Mouse (Mus musculus) heart, embryonic 15.5 days (tissue): Measurements from ENCODE around the gene Btf3l4. TPM values are rescaled to one million over a fixed set of nuclear protein-coding genes. Genes with fewer than 3 reads are reported as not detected.
A peak's percentile ranks its signal among the peaks of the same experiment; 100 is the strongest.

Experiments
- ATAC-seq: fragments of 200-750 bp; cut with Nextera tagmentation; replicated peaks from 2 replicates; pipeline ENCODE4 v1.8.0; 2017; ENCODE audit warnings: low read depth, moderate TSS enrichment; ENCODE audit not compliant: insufficient number of reproducible peaks, insufficient read depth, low FRiP score
- H3K27ac ChIP-seq: fragments of 300-500 bp; sonication (generic); 2 replicates; pipeline ENCODE4 v1.5.1; 2015; ENCODE audit warnings: mild to moderate bottlenecking, inconsistent platforms
- H3K27me3 ChIP-seq: fragments of 300-500 bp; sonication (generic); 2 replicates; pipeline ENCODE4 v1.6.1; 2015; ENCODE audit warnings: inconsistent platforms
- H3K36me3 ChIP-seq: fragments of 300-500 bp; sonication (generic); 2 replicates; pipeline ENCODE4 v1.6.1; 2015; ENCODE audit warnings: mild to moderate bottlenecking, inconsistent platforms
- H3K4me1 ChIP-seq: fragments of 300-500 bp; sonication (generic); replicated peaks from 2 replicates; pipeline ENCODE4 v1.6.1; 2015; ENCODE audit warnings: inconsistent platforms
- H3K4me2 ChIP-seq: fragments of 300-500 bp; sonication (generic); 2 replicates; pipeline ENCODE4 v1.6.1; 2015; ENCODE audit warnings: inconsistent platforms, mild to moderate bottlenecking, moderate library complexity
- H3K4me3 ChIP-seq: fragments of 300-500 bp; sonication (generic); 2 replicates; pipeline ENCODE4 v1.5.1; 2015; ENCODE audit warnings: mild to moderate bottlenecking, inconsistent platforms
- H3K9ac ChIP-seq: fragments of 300-500 bp; sonication (generic); 2 replicates; pipeline ENCODE4 v1.6.1; 2015; ENCODE audit warnings: mild to moderate bottlenecking, inconsistent platforms
- H3K9me3 ChIP-seq: fragments of 300-500 bp; sonication (generic); replicated peaks from 2 replicates; pipeline ENCODE4 v1.6.1; 2016; ENCODE audit warnings: inconsistent platforms
- WGBS: fragments of 180-500 bp; shearing (Covaris S2); methylation state at CpG from one replicate; pipeline ENCODE4 v1.1.7; 2015; ENCODE audit warnings: mixed read lengths; 5-methylcytosine and 5-hydroxymethylcytosine counted together
- polyA plus RNA-seq: library from polyadenylated mRNA; unstranded; fragments of >200 nt; fragmentation: Nextera tagmentation; extraction: Ambion mirVana; gene quantifications from 2 replicates; pipeline ENCODE4 v1.2.1, GENCODE M21; 2015

The Btf3l4 gene
- polyA plus RNA-seq, 1 experiment from 2014 or later, result 166 TPM

DNA sequence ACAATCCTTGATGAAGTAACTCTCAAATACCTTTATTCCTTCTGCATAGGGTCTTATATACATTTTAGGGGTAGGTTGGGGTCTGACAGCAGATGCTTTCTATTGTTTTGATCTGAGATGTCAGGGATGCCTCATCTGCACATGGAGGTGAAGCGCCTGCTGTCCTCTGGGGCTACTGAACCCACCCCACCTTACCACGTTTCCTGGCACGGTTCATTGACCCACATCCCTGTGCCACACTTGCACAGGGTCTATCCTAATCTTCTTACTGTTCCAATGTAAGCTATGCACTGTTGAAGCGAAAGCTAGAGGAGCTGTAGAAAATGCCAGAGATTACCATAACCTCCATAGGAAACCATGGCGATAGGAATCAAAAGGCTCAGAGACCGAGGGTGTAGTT is 21.9 kb downstream of the Btf3l4 start:
- H3K4me2 ChIP-seq, result no peak overlapping the region
- H3K4me3 ChIP-seq, result no peak overlapping the region
- H3K9ac ChIP-seq, result no peak overlapping the region
- ATAC-seq, result no peak
- no peaks in the 10 kb centered on the region for H3K4me1 ChIP-seq
- H3K27ac ChIP-seq, result no peak overlapping the region
- H3K36me3 ChIP-seq, result peaks cover 9% of the 10 kb centered on the region; the same call in 1 of the 2 replicates
- no peaks in the 10 kb centered on the region for H3K27me3 ChIP-seq
- 76% methylated on average over 6 of the region's 6 CpGs for WGBS
- no peaks in the 10 kb centered on the region for H3K9me3 ChIP-seq

GRCm38 (mm10) chr4:108811142-108811541 is 22.3 kb downstream of the Btf3l4 start:
- H3K4me1 ChIP-seq, result no peaks in the 10 kb centered on the region
- H3K4me3 ChIP-seq, result no peak overlapping the region
- H3K27ac ChIP-seq, result no peak overlapping the region
- no peaks in the 10 kb centered on the region for H3K27me3 ChIP-seq
- 62% methylated on average over 4 of the region's 4 CpGs for WGBS
- no peaks in the 10 kb centered on the region for H3K9me3 ChIP-seq
- no peak overlapping the region for H3K4me2 ChIP-seq
- no peak for ATAC-seq
- peaks cover 9% of the 10 kb centered on the region; the same call in 1 of the 2 replicates for H3K36me3 ChIP-seq
- H3K9ac ChIP-seq, result no peak overlapping the region

DNA sequence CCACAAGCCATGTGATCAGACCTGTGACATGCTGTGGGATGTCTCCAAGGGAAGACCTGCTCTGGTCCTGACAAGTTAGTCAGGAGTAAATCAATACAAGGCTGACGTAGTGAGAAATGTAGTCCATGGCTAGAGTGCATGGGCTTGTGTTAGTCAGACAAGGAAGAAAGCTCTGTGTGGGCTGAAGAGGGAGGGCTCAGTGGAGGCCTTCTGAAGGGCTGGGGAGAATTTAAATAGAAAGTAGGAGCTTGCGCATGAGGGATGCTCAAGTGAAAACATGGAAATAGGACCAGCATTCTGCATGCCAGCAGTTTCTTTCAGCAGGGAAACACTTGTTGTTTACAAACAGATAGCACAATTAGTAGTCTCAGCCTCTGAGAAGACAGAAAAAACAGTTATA is 29.9 kb downstream of the Btf3l4 start:
- H3K9ac ChIP-seq, result no peak overlapping the region
- no peaks in the 10 kb centered on the region for H3K27me3 ChIP-seq
- no peak overlapping the region for H3K4me2 ChIP-seq
- no peaks in the 10 kb centered on the region for H3K36me3 ChIP-seq
- H3K4me1 ChIP-seq, result 0 out of 2 replicates have a peak, but pooled peaks cover 2% of the 10 kb centered on the region
- WGBS, result 85% methylated on average over 2 of the region's 2 CpGs
- no peak overlapping the region for H3K4me3 ChIP-seq
- no peak for ATAC-seq
- H3K9me3 ChIP-seq, result no peaks in the 10 kb centered on the region
- no peak overlapping the region for H3K27ac ChIP-seq

DNA sequence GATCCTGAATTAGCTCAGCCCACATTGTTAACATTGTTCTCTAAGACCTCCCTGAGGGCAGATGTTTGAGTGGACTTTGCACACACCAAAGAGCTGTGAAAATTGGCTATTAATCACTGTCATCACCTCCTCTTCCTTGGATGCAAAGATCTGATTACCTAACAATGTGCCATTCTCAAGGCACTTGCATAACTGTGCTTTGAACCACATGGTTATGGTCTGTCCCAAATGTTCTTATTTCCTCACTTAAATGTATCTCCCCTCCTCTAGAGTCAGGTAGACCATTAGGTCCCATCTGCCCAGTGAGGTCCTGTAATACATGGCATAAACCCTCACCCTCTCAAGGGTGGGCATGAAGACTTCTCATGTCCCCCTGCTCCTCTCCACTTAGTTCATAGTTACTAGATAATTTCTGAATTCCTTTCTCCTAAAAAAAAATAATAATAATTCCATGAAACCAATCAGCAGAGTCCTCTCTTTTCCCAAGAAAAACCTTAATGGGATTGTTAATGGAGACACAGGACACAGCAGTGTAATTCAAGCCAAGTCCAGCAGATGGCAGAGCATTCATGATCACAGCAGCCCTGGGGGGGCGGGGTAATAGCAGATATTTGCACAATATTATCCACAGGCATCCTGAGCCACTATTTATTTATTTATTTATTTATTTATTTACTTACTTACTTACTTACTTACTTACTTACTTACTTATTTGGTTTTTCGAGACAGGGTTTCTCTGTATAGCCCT is 35.2 kb downstream of the Btf3l4 start:
- Histone ChIP-seq H3K27me3 (no peaks in the 10 kb centered on the region), H3K9ac (no peak overlapping the region), H3K4me3 (no peak overlapping the region), H3K27ac (no peak overlapping the region), H3K9me3 (no peaks in the 10 kb centered on the region), H3K4me2 (no peak overlapping the region), H3K36me3 (no peaks in the 10 kb centered on the region), H3K4me1 (peaks cover 11% of the 10 kb centered on the region)
- ATAC-seq, result no peak
- WGBS, result 50% methylated on average over 2 of the region's 2 CpGs

- Histone ChIP-seq H3K4me3 (no peak overlapping the region), H3K27ac (no peak overlapping the region), H3K4me2 (no peak overlapping the region), H3K27me3 (no peaks in the 10 kb centered on the region), H3K36me3 (no peaks in the 10 kb centered on the region), H3K4me1 (peaks cover 9% of the 10 kb centered on the region), H3K9ac (no peak overlapping the region), H3K9me3 (no peaks in the 10 kb centered on the region)
- WGBS, result 39% methylated on average over 4 of the region's 4 CpGs
- ATAC-seq, result no peak
Observed at GRCm38 (mm10) chr4:108796701-108797100, 36.7 kb downstream of the Btf3l4 start.

- Histone ChIP-seq H3K4me2 (no peak overlapping the region), H3K4me1 (peaks cover 9% of the 10 kb centered on the region), H3K27ac (0 out of 2 replicates have a peak overlapping the region, but pooled peaks have one; percentile 15), H3K9ac (no peak overlapping the region), H3K27me3 (no peaks in the 10 kb centered on the region), H3K36me3 (no peaks in the 10 kb centered on the region), H3K4me3 (no peak overlapping the region), H3K9me3 (no peaks in the 10 kb centered on the region)
- WGBS, result 50% methylated on average over 1 of the region's 1 CpGs
- ATAC-seq, result no peak; the same call in 1 of the 2 replicates
Observed at GRCm38 (mm10) chr4:108793941-108794340, 39.5 kb downstream of the Btf3l4 start.

DNA sequence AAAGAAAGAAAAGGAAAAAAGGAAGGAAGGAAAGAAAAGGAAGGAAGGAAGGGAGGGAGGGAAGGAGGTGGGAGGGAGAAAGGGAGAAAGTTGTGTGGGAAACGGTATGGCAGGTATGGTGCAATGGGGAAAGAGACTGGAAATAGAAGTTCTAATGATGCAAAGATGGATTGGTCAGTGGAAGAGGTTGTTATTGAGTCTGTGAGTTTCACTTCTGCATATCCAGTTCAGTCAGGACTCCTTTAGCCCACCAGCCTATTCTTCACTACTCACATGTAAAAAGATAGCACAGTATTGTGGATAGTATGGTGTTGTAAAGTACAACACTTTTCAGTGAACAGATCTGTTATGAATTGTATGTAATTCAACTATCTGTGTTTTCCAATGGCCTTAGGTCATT is 42.9 kb downstream of the Btf3l4 start:
- Histone ChIP-seq H3K27me3 (no peaks in the 10 kb centered on the region), H3K27ac (no peak overlapping the region), H3K4me1 (no peaks in the 10 kb centered on the region), H3K9me3 (no peaks in the 10 kb centered on the region), H3K36me3 (no peaks in the 10 kb centered on the region), H3K4me3 (no peak overlapping the region), H3K4me2 (no peak overlapping the region), H3K9ac (no peak overlapping the region)
- 55% methylated on average over 1 of the region's 1 CpGs for WGBS
- ATAC-seq, result no peak

- no peak overlapping the region for H3K9ac ChIP-seq
- H3K36me3 ChIP-seq, result no peaks in the 10 kb centered on the region
- no peaks in the 10 kb centered on the region for H3K4me1 ChIP-seq
- no peaks in the 10 kb centered on the region for H3K9me3 ChIP-seq
- H3K27me3 ChIP-seq, result no peaks in the 10 kb centered on the region
- no peak overlapping the region for H3K4me2 ChIP-seq
- H3K27ac ChIP-seq, result no peak overlapping the region
- no peak for ATAC-seq
- WGBS, result 55% methylated on average over 6 of the region's 6 CpGs
- no peak overlapping the region for H3K4me3 ChIP-seq
Observed at GRCm38 (mm10) chr4:108789258-108789936, 44.0 kb downstream of the Btf3l4 start.

DNA sequence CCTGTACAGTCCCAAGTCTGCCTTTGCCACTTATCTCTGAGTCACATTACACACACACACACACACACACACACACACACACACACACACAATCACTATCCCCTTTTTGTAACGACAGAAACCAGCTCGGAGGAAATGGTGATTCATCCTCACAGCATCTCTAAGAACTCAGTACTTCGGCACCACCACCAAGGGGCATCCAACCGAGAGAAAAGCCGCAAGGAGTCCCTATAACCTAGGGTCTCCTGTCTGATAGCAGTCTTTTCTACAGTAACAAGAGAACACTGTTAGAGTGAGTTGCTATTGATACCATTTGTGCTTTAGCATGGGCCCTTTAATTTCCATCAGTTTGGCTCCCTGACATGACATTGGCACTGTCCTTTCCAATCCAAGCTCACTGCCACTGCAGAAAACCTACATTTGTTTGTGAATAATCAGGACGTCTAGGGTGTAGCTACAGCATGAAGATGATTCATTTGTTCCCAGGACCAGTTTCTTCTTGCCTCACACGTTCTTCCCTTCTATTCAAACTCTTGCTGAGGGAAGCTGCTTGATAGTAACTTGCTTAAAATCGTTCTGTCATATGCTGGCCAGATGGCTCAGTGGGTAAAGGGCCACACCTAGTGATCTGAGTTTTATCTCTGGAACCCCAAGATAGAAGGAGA is 50.9 kb downstream of the Btf3l4 start:
- 31% methylated on average over 8 of the region's 8 CpGs for WGBS
- Histone ChIP-seq H3K4me2 (no peak overlapping the region), H3K4me1 (peaks cover 4% of the 10 kb centered on the region; the same call in 1 of the 2 replicates), H3K27ac (no peak overlapping the region), H3K36me3 (no peaks in the 10 kb centered on the region), H3K4me3 (no peak overlapping the region), H3K27me3 (no peaks in the 10 kb centered on the region), H3K9me3 (no peaks in the 10 kb centered on the region), H3K9ac (no peak overlapping the region)
- no peak for ATAC-seq

GRCm38 (mm10) chr4:108781596-108781995 is 51.8 kb downstream of the Btf3l4 start:
- Histone ChIP-seq H3K27me3 (no peaks in the 10 kb centered on the region), H3K4me2 (peak overlapping the region; percentile 79; the same call in 1 of the 2 replicates), H3K36me3 (no peaks in the 10 kb centered on the region), H3K9me3 (no peaks in the 10 kb centered on the region), H3K4me3 (0 out of 2 replicates have a peak overlapping the region, but pooled peaks have one; percentile 96), H3K9ac (no peak overlapping the region), H3K4me1 (peaks cover 4% of the 10 kb centered on the region; the same call in 1 of the 2 replicates), H3K27ac (no peak overlapping the region)
- WGBS, result 66% methylated on average over 3 of the region's 3 CpGs
- no peak for ATAC-seq

- Histone ChIP-seq H3K4me1 (peaks cover 4% of the 10 kb centered on the region; the same call in 1 of the 2 replicates), H3K27ac (peak overlapping the region; percentile 95), H3K27me3 (no peaks in the 10 kb centered on the region), H3K36me3 (no peaks in the 10 kb centered on the region), H3K9ac (peak overlapping the region; percentile 96), H3K4me3 (peak overlapping the region; percentile 96), H3K4me2 (peak overlapping the region; percentile 79), H3K9me3 (no peaks in the 10 kb centered on the region)
- under 1% methylated on average over 20 of the region's 20 CpGs for WGBS
- no peak for ATAC-seq
Observed at GRCm38 (mm10) chr4:108780864-108781205, 52.6 kb downstream of the Btf3l4 start.
